In the genomic region with DNA sequence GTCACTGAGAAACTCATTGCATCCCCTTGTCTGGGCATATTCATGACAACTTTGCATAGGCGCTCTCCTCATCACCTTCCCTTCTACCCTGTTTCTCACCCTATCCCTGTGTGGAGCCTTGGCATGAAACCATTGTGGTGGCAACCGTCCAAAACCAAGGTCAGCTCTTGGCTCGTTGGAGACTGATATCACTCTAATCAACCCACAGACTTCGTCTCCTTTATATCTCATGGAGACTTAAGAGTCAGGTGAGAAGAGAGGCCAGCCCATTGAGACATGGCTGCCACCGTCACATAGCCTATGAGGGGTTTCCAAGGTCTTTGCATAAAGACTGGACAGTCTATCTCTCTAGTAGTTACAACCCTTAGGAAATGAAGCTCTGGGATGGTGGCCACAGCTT, we compare ENCODE assay signal across 23 mouse cellular contexts.
DNase-seq lines count a peak whose midpoint lies in the region; ATAC-seq and TF ChIP-seq lines count a peak whose summit lies in the region.
"Had no signal": no experiment of that assay in that cellular context is flagged by ENCODE, and none has a peak within 500 bp of the region (broad histone marks: within the 10 kb centered on the region; RNA-seq: fewer than 3 reads in every experiment).

No protein-coding gene starts in this region.

- H3K27ac ChIP-seq in heart, embryonic 13.5 days (replicated peaks): 0 out of 2 replicates have a peak overlapping the region, but pooled peaks have one; percentile 15
- no peak overlapping the region for H3K27ac ChIP-seq in heart, embryonic 11.5 days (ENCODE audit: low read depth, low read length)
- peak overlapping the region; percentile 14; the same call in 1 of the 2 replicates for H3K27ac ChIP-seq in bone marrow, adult 2 months (ENCODE audit: control insufficient read depth, insufficient read depth, low read depth, low read length, poor library complexity)
- H3K27ac ChIP-seq in liver, embryonic 13.5 days: peak overlapping the region; percentile 94
- H3K27ac ChIP-seq: heart, adult 2 months; hindbrain, postnatal 0 days; lung, embryonic 15.5 days; midbrain, embryonic 15.5 days had no signal

- H3K27me3 ChIP-seq in heart, embryonic 13.5 days (replicated peaks): peaks cover 26% of the 10 kb centered on the region
- H3K27me3 ChIP-seq in heart, embryonic 11.5 days (ENCODE audit: control insufficient read depth, insufficient read depth, low read length): peaks cover 2% of the 10 kb centered on the region
- H3K27me3 ChIP-seq in liver, embryonic 13.5 days: no peaks in the 10 kb centered on the region; the same call in 1 of the 2 replicates
- H3K27me3 ChIP-seq: lung, embryonic 15.5 days; midbrain, embryonic 15.5 days had no signal

- no peak overlapping the region for H3K4me3 ChIP-seq in heart, embryonic 13.5 days
- no peak overlapping the region for H3K4me3 ChIP-seq in heart, embryonic 11.5 days (ENCODE audit: low read depth, low read length)
- no peak overlapping the region for H3K4me3 ChIP-seq in bone marrow, adult 2 months (replicated peaks; ENCODE audit: control insufficient read depth, low read depth, low read length)
- no peak overlapping the region for H3K4me3 ChIP-seq in liver, embryonic 13.5 days (replicated peaks)
- H3K4me3 ChIP-seq: heart, adult 2 months; lung, embryonic 15.5 days; midbrain, embryonic 15.5 days; myocyte had no signal

- no peak for DNase-seq in liver, embryonic 13.5 days
- DNase-seq in left cerebral cortex, adult 8-10 months (ENCODE audit: low spot score in 2 of 2): no peak
- no peak for DNase-seq in natural killer cell, adult 2 months (ENCODE audit: low spot score in 2 of 2)
- no peak for DNase-seq in thymus, postnatal 36 days
- DNase-seq: cerebellum, adult 18-20 months; cerebellum, postnatal 25 days; embryo, embryonic 11 days; forebrain, postnatal 0 days; gastrocnemius, postnatal 36 days; heart, adult 2 months; kidney, adult 9 months; kidney, postnatal 14 days; lung, postnatal 36 days; right cerebral cortex, postnatal 4 days had no signal

- H3K4me2 ChIP-seq in heart, embryonic 13.5 days: no peak overlapping the region
- H3K4me2 ChIP-seq in heart, embryonic 11.5 days: no peak overlapping the region
- no peak overlapping the region for H3K4me2 ChIP-seq in liver, embryonic 13.5 days
- H3K4me2 ChIP-seq: lung, embryonic 15.5 days; midbrain, embryonic 15.5 days had no signal

- H3K9me3 ChIP-seq in heart, embryonic 13.5 days: no peaks in the 10 kb centered on the region
- H3K9me3 ChIP-seq in heart, embryonic 11.5 days (replicated peaks; ENCODE audit: control insufficient read depth, low read length): no peaks in the 10 kb centered on the region
- no peaks in the 10 kb centered on the region for H3K9me3 ChIP-seq in liver, embryonic 13.5 days (replicated peaks)
- H3K9me3 ChIP-seq: lung, embryonic 15.5 days; midbrain, embryonic 15.5 days had no signal

- no peak for ATAC-seq in heart, embryonic 13.5 days (ENCODE audit: extremely low read depth, insufficient number of reproducible peaks, low FRiP score, low TSS enrichment)
- ATAC-seq in heart, embryonic 11.5 days (replicated peaks; ENCODE audit: insufficient number of reproducible peaks, low FRiP score, low TSS enrichment): no peak
- ATAC-seq in liver, embryonic 13.5 days (ENCODE audit: low read depth): 0 out of 2 replicates have a peak, but pooled peaks have one; percentile 1
- peak; percentile 60 for ATAC-seq in megakaryocyte-erythroid progenitor cell, adult 5-6 weeks (replicated peaks; ENCODE audit: low FRiP score, low TSS enrichment, poor library complexity, severe bottlenecking)
- ATAC-seq: forebrain, postnatal 0 days; hindbrain, postnatal 0 days; intestine, embryonic 16.5 days; midbrain, embryonic 15.5 days had no signal

- no peak for TF ChIP-seq CTCF in bone marrow, adult 2 months (IDR thresholded peaks at IDR 0.05; ENCODE audit: control insufficient read depth, insufficient read depth, low read length)

- H3K36me3 ChIP-seq in heart, embryonic 13.5 days: no peaks in the 10 kb centered on the region
- no peaks in the 10 kb centered on the region for H3K36me3 ChIP-seq in heart, embryonic 11.5 days (ENCODE audit: control insufficient read depth, insufficient read depth, low read length)
- no peaks in the 10 kb centered on the region for H3K36me3 ChIP-seq in liver, embryonic 13.5 days
- H3K36me3 ChIP-seq: lung, embryonic 15.5 days; midbrain, embryonic 15.5 days had no signal

- peaks cover 32% of the 10 kb centered on the region for H3K4me1 ChIP-seq in heart, embryonic 13.5 days
- H3K4me1 ChIP-seq in heart, embryonic 11.5 days (ENCODE audit: control insufficient read depth, insufficient read depth, low read length): no peaks in the 10 kb centered on the region
- peaks cover 10% of the 10 kb centered on the region for H3K4me1 ChIP-seq in bone marrow, adult 2 months (ENCODE audit: control insufficient read depth, insufficient read depth, low read length)
- peaks cover 74% of the 10 kb centered on the region for H3K4me1 ChIP-seq in liver, embryonic 13.5 days (replicated peaks)
- H3K4me1 ChIP-seq: lung, embryonic 15.5 days; midbrain, embryonic 15.5 days had no signal

- H3K9ac ChIP-seq in heart, embryonic 13.5 days: no peak overlapping the region
- H3K9ac ChIP-seq in heart, embryonic 11.5 days (ENCODE audit: low read depth, low read length): no peak overlapping the region
- H3K9ac ChIP-seq in liver, embryonic 13.5 days: peak overlapping the region; percentile 57; the same call in 1 of the 2 replicates
- H3K9ac ChIP-seq: forebrain, postnatal 0 days; lung, embryonic 15.5 days; midbrain, embryonic 15.5 days had no signal

- TF ChIP-seq POLR2A in bone marrow, adult 2 months (IDR thresholded peaks at IDR 0.05; ENCODE audit: borderline replicate concordance, control insufficient read depth, low read depth, low read length): no peak

- WGBS in heart, embryonic 13.5 days: 55% methylated on average over 5 of the region's 5 CpGs
- 81% methylated on average over 5 of the region's 5 CpGs for WGBS in heart, embryonic 11.5 days (ENCODE audit: insufficient replicate concordance)
- WGBS in bone marrow, adult 2 months: 55% methylated on average over 5 of the region's 5 CpGs
- 40% methylated on average over 5 of the region's 5 CpGs for WGBS in liver, embryonic 13.5 days (ENCODE audit: insufficient replicate concordance)

Comparison
In these comparisons a context has a peak if more than half of its experiments do, and no peak if none do; other contexts are left out.
1. ATAC-seq: peak in liver, embryonic 13.5 days (single experiment) and megakaryocyte-erythroid progenitor cell, adult 5-6 weeks (single experiment); none in heart, embryonic 13.5 days (single experiment) and heart, embryonic 11.5 days (single experiment).